Mouse (Mus musculus): ENCODE results near the gene Aspm.

DNA sequence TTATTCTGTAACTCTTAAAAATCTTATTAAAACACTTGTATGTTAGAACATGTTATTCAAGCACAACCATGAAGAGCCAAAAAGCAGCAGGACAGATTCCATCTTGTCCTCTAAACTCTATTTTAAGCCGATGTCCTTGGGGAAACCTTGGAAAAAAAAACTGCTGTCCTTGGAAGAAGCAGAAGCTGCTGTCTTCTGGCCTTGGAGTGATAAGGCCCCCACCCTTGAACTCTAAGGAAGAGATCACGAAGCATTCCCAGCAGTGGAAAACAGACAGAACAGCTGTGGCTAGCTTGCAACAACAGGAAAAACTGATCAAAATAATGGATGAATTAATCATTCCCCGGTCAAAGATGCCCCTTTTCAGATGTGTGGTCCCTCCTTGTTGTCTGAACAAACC is 41.6 kb downstream of the Aspm start:
- no peak for TF ChIP-seq CTCF (IDR thresholded peaks at IDR 0.05; ENCODE audit: low read depth, low read length)
- no peak for TF ChIP-seq GATA1 (IDR thresholded peaks at IDR 0.05; ENCODE audit: borderline replicate concordance, low read length)
- TF ChIP-seq POLR2AphosphoS5 (IDR thresholded peaks at IDR 0.05; ENCODE audit: insufficient replicate concordance, low read depth, low read length): no peak
- no peak for TF ChIP-seq TAL1 (conservative IDR thresholded peaks at IDR 0.05; ENCODE audit: low read depth, low read length)

Data from G1E (cell line).